Mouse (Mus musculus) heart, embryonic 16.5 days (tissue): ENCODE data around the gene Cd72. TPM values are rescaled to one million over a fixed set of nuclear protein-coding genes. Genes with fewer than 3 reads are reported as not detected.

ENCODE experiments used
- polyA plus RNA-seq: library from polyadenylated mRNA; unstranded; fragments of >200 nt; fragmentation: Nextera tagmentation; extraction: Ambion mirVana; gene quantifications from 2 replicates; pipeline ENCODE4 v1.2.1, GENCODE M21; 2015

The Cd72 gene
- polyA plus RNA-seq, 1 experiment from 2014 or later = 4.3 TPM

Other genes starting within 250 kb of the Cd72 start
- 0.05 and 0.10 TPM in 2 replicates for gene Atp8b5, start 187.5 kb downstream of the Cd72 start, polyA plus RNA-seq
- gene Rusc2, start 72.6 kb downstream of the Cd72 start, polyA plus RNA-seq = 12.4 and 17.2 TPM in 2 replicates
- 0.21 and 0.31 TPM in 2 replicates for gene Fam166b, start 25.5 kb downstream of the Cd72 start, polyA plus RNA-seq
- gene Tesk1, start 12.7 kb downstream of the Cd72 start, polyA plus RNA-seq = 1.6 and 4.9 TPM in 2 replicates
- gene Sit1, start 29.1 kb upstream of the Cd72 start, polyA plus RNA-seq = 2.0 and 3.9 TPM in 2 replicates
- gene Ccdc107, start 38.3 kb upstream of the Cd72 start, polyA plus RNA-seq = 76.9 and 81.5 TPM in 2 replicates
- gene Arhgef39, start 45.1 kb upstream of the Cd72 start, polyA plus RNA-seq = 38.9 and 43.4 TPM in 2 replicates
- gene Car9, start 52.3 kb upstream of the Cd72 start, polyA plus RNA-seq = 3.5 and 3.8 TPM in 2 replicates
- gene Tpm2, start 69.1 kb upstream of the Cd72 start, polyA plus RNA-seq = 162 and 177 TPM in 2 replicates
- 60.3 and 61.8 TPM in 2 replicates for gene Creb3, start 107.7 kb upstream of the Cd72 start, polyA plus RNA-seq
- 68.7 and 80.0 TPM in 2 replicates for gene Tln1, start 108.1 kb upstream of the Cd72 start, polyA plus RNA-seq
- 20.9 and 21.7 TPM in 2 replicates for gene Rgp1, start 124.1 kb upstream of the Cd72 start, polyA plus RNA-seq
- gene Gba2, start 124.2 kb upstream of the Cd72 start, polyA plus RNA-seq = 22.7 TPM in 2 replicates
- gene Msmp, start 129.9 kb upstream of the Cd72 start, polyA plus RNA-seq = 0.89 and 1.1 TPM in 2 replicates
- gene Npr2, start 177.3 kb upstream of the Cd72 start, polyA plus RNA-seq = 9.1 and 9.7 TPM in 2 replicates
- gene Spag8, start 199.0 kb upstream of the Cd72 start, polyA plus RNA-seq = 1.2 and 1.3 TPM in 2 replicates
- 172 and 185 TPM in 2 replicates for gene Hint2, start 201.8 kb upstream of the Cd72 start, polyA plus RNA-seq
- gene Tmem8b, start 214.3 kb upstream of the Cd72 start, polyA plus RNA-seq = 3.6 and 3.9 TPM in 2 replicates
- 1.6 and 2.9 TPM in 2 replicates for gene Fam221b, start 214.5 kb upstream of the Cd72 start, polyA plus RNA-seq
- not detected in 2 replicates for gene Olfr70, start 246.2 kb upstream of the Cd72 start, polyA plus RNA-seq